Mouse (Mus musculus) CD4-positive helper T cell, adult 2 months (primary cell): Measurements from ENCODE around the gene Gm47985.
"Not testable (repeated sequence)": the region's sequence is repeated elsewhere in the genome, so short reads cannot be mapped to it uniquely, and the experiment has no call there.

Source experiments
- DNase-seq: peaks from one replicate; pipeline ENCODE4 v3.0.0-alpha.2; 2012; ENCODE audit warnings: low read depth, missing footprints, low spot score

Gm47985 gene

DNA sequence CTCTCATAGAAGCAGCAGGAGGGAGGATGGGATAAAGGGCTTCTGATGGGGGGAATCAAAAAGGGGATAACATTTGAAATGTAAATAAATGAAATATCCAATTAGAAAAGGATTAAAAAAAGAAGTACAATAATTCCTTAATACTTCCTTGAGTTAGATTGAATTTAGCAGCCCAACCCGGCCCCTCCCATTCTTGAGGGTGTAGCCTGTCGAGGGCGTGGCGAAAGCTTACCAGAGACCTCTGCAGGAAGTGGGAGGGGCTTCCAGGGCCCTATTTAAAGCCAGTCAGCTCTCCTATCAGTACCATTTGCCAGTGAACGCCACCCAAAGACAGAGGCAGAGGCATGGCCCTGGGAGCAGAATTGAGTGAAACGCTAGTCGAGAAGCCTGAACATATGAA lies at the start of gene Gm47985:
Gene Gm47985 (plus strand): TSS at position 272 of the 400 bp plus-strand sequence.
- not testable (repeated sequence) for DNase-seq

DNA sequence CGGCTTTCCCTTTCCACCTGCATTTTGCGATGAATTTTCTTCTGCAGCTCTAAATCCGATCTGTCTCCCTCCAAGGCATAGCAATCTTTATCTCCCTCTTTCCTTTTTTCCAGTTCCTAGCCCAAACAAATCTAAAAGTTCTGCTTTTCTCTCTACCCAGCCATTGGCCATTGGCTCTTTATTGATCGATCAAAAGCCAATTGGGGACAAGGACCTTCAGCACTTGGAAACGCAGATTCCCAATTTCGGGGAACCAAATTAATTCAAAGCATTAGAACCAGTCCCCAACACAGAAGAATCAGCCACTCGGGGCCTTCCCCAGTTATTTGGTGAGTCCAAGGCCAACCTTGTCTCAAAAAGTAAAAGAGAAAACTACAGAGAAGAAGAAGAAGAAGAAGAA lies 49.7 kb upstream of the Gm47985 start:
- no peak for DNase-seq

DNA sequence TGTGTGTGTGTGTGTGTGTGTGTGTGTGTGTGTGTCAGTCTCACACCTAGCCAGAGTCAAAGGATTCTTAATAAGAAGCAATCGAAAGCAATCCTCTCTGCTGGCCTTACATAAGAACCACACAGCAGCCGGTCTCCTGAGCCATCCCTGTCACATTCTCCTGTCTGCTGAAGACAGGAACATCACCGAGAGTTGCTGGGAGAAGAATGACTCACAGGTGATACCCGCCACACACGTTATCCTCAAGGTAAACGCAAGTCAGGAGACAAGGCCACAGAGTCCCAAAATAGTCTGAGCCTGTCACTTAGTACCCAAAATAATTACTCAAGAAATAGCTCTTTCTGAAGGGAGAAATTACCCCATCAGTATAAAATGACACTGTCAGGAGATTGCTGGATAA lies 43.9 kb upstream of the Gm47985 start:
- DNase-seq: no peak

DNA sequence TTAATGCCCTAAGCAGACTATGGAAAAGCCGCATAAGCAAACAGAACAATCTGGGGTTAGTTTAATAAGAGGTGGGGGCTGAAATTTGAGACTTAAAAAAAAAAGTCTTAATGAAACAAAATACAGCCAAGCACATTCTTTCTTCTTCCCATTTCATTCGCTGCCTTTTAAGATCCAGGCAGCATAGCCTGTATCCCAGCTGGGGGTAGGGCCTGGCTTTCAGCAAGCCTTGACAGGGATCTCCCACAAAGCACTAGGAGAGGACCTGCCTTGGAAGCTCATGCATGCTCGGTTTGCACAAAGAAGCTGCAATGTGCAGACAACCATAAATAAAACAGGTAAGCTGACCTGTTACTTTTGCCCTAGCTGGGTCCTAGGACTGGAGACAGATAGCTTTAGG lies 41.4 kb upstream of the Gm47985 start:
- DNase-seq: no peak

DNA sequence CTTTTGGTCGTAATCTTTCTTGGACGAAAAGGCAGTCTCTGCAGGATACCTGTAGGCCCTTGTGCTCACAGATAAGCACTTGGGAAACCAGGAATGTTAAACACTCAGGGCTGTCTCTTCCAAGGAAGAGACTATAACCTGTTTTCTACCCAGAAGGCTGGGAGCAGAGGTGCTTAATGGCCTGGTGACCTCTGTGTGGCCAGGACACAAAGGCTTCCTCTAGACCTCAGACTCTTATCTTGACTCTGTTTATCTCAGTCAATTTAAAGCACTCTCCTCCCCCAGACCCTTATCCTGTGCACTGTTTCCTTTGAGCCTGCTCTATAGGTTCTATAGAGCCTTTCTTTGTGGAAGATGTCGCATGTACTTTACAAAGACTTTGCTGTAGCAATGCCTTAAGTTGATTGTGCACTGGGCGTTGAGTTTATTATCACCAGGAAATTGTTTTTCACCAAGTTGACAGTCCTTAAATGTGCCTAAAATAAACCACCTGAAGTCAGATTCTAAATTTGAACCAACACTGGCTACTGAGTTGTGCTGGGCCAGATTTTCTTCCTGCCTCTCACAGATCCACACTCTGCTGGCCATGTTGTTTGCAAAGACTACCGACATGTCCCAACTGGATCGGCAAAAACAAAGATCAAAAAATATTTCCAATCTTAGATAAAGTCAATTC lies 37.7 kb upstream of the Gm47985 start:
- no peak for DNase-seq

DNA sequence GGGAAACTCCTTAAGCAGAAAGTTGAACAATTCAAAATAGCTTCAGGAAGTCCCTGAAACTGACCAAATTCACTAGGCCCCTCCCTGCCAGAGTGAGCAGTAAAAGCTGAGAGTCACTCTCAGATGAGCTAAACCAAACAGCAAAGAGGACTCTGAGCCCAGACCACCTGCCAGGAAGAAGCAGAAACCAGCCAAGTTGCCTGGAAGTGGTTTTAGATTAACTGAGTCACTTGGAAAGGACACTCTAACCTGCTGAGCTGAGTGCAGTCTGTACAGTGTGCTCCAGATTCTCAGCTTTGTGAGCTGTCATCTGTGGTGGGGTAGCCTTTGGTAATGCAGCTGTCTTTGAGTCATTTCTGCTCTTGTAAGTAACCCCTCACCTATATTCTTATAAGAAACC lies 34.5 kb upstream of the Gm47985 start:
- no peak for DNase-seq

DNA sequence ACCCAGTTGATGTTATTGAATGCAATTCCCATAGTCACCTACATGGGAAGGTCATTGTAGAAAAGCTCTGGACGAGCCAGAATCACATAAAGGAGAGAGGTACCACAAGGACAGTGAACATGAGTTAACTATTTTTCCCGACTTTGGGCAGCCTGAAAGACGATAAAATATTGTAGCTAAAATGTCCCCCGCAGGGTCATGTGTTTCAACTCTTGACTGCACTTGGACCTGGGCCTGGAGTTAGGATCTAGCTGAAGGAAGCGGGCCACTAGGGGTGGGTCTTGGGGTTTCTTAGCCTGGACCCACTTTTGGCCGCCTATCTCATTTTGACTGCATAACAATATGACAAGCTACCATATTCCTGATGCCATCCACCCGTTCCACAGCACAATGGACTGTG lies 32.1 kb upstream of the Gm47985 start:
- no peak for DNase-seq

DNA sequence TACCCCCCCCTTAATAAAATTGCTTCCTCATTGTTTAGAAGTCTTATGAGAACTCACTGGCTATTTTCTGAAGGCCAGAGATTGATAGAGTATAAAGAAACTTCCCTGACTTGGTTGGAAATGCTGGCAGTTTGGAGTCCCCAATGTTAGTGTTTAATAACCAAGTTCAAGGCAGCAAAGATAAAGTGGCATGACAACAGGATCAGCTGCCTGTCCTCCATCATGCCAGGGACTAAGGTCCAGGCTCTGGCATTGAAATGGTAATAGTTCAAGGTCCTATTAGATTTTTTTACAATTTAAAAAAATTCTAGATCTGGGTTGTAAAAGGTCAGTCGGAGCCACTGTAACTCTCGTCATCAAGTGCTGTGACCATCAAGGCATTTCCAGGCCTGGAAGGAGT lies 31.2 kb upstream of the Gm47985 start:
- no peak for DNase-seq

DNA sequence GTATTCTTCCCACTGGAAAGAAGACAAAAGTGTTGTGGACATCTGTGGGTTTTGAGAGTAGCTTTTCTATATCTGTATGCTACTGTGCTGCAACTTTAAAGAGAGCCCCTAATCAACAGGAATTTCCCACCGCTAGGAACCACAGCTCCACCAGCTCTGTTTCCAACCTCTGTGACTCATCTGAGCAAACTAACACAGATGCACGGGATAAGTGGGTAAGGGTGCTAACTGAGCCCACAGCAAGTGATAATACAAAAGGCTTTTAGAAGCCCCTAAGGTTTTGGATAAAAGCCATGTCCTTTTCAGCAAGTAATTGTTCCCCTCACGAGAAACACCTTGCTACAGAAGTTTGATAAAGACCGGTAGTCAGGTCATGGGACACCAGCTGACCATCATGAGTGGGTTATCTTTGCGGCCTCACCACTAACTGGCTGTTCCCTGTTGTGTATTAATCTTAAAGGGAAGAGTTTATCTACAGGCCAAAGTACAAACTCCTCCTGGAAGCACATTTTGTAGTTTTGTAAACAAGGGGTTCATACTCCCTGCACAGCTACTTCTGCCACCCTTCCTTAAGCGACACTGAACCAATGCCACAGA lies 29.2 kb upstream of the Gm47985 start:
- no peak for DNase-seq

DNA sequence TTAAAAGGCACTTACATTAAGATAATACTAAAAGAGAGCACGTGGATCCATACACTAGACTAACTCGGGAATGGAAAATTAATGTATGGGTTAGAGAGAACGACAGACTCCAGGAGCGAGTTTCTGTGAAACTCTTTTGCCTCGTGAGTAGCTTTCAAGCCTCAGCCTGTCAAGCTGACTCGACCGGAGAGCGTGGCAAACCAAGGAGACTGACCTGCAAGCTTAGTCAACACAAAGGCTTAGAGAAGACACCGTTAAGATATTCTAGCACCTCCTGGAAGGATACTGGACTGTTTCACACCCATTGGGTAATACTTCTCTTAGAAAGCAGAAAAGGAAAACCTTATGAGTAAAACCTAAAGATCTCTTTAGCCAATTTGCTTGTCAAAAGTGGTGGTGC lies 28.2 kb upstream of the Gm47985 start:
- not testable (repeated sequence) for DNase-seq

DNA sequence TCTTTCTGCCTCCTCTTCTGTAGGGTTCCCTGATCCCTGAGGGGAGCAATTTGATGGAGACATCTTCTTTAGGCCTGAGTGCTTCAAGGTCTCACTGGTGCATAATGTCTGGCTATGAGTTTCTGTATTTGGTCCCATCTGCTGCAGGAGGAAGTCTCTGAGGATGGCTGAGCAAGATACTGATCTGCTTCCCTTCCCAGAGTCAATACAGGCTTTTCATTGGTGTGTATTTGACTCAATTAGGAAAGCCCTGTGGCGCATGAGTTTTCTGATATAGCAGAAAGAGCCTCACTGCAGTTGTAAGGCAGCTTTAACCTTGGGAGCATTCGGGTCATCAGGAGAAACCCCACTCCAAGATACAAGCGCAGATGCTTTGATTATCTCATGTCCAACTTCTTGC lies 26.2 kb upstream of the Gm47985 start:
- no peak for DNase-seq

DNA sequence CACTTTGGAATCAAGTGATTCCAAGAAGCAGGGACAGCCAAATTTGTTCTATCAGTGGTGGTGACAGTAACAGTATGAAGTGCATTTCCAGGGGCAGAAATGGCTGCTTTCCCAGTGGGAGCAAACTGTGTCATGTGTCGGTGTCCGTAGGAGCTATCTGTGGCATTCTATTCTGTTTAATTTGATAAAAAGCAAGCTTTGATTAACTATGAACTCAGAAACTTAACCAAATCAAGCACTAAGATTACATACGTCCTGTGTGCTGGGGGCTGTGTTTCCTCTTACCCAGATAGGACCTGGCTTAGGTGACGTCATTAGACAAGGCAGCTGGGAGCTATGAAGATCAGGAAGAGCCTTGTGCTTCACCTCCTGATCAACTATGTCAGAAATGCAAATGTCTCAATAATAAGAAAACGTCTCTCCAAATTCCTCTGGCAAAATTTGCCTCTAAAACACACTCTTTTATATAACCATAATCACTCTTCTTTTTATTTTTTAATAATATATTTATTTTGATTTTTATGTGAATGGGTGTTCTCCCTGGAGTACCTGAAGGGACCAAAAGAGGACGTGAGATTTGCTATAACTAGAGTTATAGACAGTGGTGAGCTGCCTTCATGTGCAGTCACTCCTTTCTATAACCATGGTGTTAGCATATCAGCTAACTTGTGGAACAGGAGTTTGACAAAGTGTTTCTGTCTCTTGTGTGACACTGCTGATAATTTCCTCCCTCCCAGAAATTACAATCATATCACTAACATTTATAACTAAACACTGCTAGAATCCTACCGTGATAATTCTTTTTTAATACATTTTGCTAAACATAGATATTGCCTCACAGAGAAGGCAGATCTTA lies 25.3 kb upstream of the Gm47985 start:
- no peak for DNase-seq

DNA sequence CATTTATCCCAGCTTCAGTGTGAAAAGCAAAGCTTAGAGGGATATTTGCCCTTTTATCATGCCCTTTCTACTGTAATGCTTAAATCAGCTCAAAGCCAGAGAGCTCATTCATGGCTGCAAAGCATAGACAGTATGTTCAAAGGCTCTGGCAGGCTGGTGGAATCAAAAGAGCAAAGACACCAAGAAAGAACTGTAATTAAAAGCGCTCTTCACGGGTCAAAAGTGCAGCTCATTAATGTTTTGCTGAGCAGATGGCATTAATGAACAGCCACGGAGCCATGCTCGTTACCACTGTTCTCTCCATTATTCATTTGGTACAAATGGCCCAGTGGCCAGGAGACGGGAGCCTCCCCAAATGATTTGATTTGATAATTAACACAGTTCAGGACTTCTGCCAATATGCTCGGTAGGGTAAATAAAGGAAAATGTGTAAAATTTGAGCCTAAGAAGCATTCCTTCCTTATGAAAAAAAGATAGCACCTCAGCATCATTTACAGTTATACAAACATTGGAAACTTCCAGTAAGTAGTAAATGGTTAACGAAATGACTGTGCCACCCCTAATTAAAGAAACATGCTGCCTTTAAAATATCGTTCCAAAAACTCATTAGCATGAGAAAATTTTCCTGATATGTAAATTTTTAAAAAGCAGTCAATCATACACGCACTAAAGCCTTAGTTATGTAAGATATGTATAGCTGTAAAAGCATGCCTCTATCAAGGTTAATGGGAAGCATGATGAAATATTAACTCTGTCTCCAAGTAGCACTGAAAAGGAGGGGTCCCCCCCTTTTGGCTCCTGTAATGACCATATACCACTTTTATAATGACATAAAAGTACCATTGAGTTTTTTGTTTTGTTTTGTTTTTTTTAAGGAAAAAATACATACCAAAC lies 24.1 kb upstream of the Gm47985 start:
- DNase-seq: no peak

DNA sequence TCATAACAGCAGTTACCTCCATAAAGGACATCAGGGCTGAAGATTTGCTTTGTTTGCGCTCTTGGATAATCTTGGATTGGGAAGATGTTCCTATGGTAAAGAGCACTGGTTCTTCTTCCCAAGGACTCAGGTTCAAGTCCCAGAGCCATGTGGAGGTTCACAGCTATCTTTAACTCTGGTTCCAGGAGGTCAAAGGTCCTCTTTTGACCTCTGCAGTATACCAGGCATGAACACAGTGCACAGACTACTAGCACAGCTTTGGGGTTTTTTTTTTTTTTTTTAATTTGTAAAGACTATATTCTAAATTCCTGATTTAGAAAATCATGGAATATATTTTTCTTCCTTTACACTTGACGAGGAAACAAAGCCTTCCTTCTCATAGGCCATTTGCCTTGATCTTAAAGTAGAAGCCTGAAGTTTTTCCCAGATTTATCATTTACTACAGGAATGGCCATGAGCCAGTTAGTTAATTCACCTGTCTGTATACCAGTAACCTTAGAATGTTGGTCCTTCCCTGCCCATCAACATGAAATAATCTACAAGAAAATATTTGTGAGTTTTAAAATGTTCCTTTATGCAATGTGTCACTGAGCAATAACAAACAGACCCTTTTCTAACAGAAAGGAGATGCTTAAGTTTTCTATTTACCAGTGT lies 23.4 kb upstream of the Gm47985 start:
- DNase-seq: no peak

DNA sequence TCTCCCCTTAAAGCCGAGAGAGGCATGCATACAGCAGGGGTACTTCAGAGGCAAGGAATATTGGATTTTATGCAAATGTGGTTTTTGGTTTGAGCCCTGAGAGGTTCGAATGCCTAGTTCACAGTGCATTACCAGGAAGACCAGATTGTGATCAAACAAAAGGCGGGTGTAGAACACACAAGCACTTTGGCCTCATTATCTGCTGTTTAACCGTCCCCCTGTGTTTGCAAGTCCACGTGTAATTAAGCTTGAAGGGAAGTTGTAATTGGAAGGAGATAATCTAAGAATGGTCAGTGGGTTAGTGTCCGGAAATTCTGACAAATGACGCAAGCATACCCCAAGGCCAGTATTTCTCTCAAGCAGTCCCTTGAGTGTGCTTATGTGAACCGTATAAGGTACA lies 16.3 kb upstream of the Gm47985 start:
- DNase-seq: no peak

DNA sequence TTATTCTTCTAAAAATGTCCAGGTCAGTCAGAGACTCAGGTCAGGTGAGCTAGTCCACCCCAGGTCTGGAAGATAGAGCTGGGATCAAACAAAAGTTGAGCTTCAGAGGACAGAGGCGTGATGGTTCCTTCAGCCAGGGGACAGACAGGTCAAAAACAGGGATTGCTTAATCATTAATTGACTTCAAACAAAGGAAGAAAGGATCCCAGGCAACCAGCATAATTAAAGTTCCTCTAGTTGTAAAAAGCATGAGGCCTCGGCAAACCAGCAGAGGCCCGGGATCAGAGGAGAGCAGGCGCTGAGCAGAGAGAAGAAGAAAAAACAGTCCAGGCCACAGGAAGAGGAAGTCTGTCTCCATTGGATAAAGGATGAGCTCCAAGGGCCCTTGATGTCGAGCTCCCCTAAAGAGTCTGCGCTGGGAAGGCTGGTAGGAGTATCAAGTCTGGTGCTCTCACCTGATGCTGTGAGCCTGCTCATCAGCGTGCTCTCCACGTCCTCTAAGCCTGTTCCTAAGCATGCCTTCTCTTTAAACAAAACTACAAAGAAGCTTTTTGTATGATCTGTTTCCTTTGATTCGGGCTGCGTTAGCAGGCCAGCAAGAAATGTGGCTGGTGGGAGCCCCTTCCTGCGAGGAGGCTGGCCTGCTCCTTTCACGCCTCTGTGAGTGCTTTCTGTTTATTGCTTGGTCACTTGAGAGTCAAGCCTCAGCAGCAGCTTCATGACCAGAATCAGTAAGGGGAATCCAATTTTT lies 14.9 kb upstream of the Gm47985 start:
- DNase-seq: peak; percentile 21

DNA sequence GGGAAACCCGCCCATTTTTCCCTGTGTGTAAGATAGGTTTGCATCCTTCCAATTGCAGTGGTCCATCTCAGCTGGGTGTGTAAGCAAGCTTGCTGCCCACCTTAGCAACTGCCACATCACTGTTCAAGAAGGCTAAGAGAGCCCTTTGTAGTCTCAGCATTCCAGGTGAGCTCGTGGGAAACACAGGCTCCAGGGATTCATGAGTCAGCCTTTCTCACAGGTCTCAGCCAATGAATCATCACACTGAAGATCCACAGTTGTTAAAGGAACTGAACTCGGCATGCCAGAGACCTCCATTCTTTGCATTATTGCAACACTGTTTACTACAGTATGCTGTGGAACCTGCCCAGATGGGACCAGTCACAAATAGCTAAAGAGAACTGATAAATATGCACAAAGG lies 13.7 kb upstream of the Gm47985 start:
- no peak for DNase-seq

DNA sequence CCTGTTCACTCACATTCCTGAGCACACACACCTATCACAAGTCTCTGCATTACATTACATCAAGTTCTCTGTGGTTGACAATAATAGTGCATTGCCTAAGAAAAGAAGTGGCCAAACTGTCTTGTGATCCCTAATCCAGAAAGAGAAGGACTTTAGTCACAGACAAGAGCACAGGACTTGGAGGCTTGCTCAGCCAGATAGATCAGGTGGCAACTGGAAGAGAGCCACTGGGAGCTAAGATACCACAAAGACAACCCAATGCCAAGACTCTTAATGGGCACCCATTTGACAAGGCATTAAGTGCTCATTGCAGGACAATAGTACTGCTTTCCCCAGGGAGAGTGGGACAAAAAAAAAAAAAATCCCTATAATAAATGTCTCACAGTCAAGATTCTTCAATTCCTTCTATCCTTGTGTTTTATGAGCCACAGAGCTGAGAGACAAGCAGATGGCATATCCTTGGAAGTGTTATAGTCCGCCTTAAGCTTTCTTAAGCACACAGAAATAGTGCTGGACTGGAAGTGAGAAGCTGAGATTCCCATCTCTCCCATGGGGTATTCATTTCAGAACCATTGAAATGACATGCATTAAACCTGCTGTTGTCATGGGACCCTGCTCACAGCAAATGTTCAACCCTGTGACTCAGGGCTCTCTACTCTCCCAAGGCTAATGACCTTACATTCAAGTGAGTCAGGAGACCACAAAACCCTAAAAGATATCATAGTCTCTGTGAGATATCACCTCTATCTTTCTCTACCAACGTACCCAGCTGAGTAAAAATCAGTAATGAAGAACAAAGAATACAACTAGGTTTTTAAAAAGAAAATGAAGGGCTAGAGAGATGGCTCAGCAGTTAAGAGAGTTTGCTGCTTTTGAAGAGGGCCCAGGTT lies 10.5 kb upstream of the Gm47985 start:
- no peak for DNase-seq
